Mouse (Mus musculus): ENCODE results near the gene Padi6. TPM values are rescaled to one million over a fixed set of nuclear protein-coding genes. Genes with fewer than 3 reads are reported as not detected.

Padi6 gene
- polyA plus RNA-seq, 1 experiment, result not detected

- Histone ChIP-seq H3K4me1 (ENCODE audit: control insufficient read depth, insufficient read depth, low read length) (0 out of 2 replicates have a peak, but pooled peaks cover 4% of the 10 kb centered on the region), H3K27me3 (ENCODE audit: control insufficient read depth, insufficient read depth, low read length) (no peaks in the 10 kb centered on the region), H3K4me3 (replicated peaks; ENCODE audit: insufficient read depth, low read depth, low read length) (no peak overlapping the region), H3K27ac (ENCODE audit: insufficient read depth, low read length) (no peak overlapping the region)
- DNase-seq, result no peak
- TF ChIP-seq POLR2A (IDR thresholded peaks at IDR 0.05; ENCODE audit: borderline replicate concordance, insufficient read depth, low read length), result no peak
- no peak for TF ChIP-seq CTCF (IDR thresholded peaks at IDR 0.05; ENCODE audit: borderline replicate concordance, insufficient read depth, low read depth, low read length)
- WGBS, result 53% methylated on average over 6 of the region's 6 CpGs
These were observed 17.7 kb downstream of the Padi6 start for GRCm38 (mm10) chr4:140724739-140725138.

- Histone ChIP-seq H3K27ac (ENCODE audit: insufficient read depth, low read length) (no peak overlapping the region), H3K4me1 (ENCODE audit: control insufficient read depth, insufficient read depth, low read length) (0 out of 2 replicates have a peak, but pooled peaks cover 4% of the 10 kb centered on the region), H3K4me3 (replicated peaks; ENCODE audit: insufficient read depth, low read depth, low read length) (no peak overlapping the region), H3K27me3 (ENCODE audit: control insufficient read depth, insufficient read depth, low read length) (no peaks in the 10 kb centered on the region)
- TF ChIP-seq POLR2A (IDR thresholded peaks at IDR 0.05; ENCODE audit: borderline replicate concordance, insufficient read depth, low read length) (no peak), CTCF (IDR thresholded peaks at IDR 0.05; ENCODE audit: borderline replicate concordance, insufficient read depth, low read depth, low read length) (peak; percentile 53; the same call in 1 of the 2 replicates)
- DNase-seq, result no peak
- 33% methylated on average over 5 of the region's 5 CpGs for WGBS
These were observed 18.6 kb downstream of the Padi6 start for GRCm38 (mm10) chr4:140723801-140724200.

GRCm38 (mm10) chr4:140723192-140723591 lies 19.3 kb downstream of the Padi6 start:
- WGBS, result 65% methylated on average over 9 of the region's 9 CpGs
- H3K27ac ChIP-seq (ENCODE audit: insufficient read depth, low read length), result no peak overlapping the region
- no peak for DNase-seq

GRCm38 (mm10) chr4:140722710-140723109 lies 19.7 kb downstream of the Padi6 start:
- WGBS, result 36% methylated on average over 9 of the region's 9 CpGs
- Histone ChIP-seq H3K4me1 (ENCODE audit: control insufficient read depth, insufficient read depth, low read length) (0 out of 2 replicates have a peak, but pooled peaks cover 4% of the 10 kb centered on the region), H3K27me3 (ENCODE audit: control insufficient read depth, insufficient read depth, low read length) (no peaks in the 10 kb centered on the region), H3K27ac (ENCODE audit: insufficient read depth, low read length) (no peak overlapping the region), H3K4me3 (replicated peaks; ENCODE audit: insufficient read depth, low read depth, low read length) (no peak overlapping the region)
- TF ChIP-seq POLR2A (IDR thresholded peaks at IDR 0.05; ENCODE audit: borderline replicate concordance, insufficient read depth, low read length), result no peak
- TF ChIP-seq CTCF (IDR thresholded peaks at IDR 0.05; ENCODE audit: borderline replicate concordance, insufficient read depth, low read depth, low read length), result no peak
- no peak for DNase-seq

More at GRCm38 (mm10) chr4:140723192-140723591, 19.3 kb downstream of the Padi6 start:
- no peaks in the 10 kb centered on the region for H3K27me3 ChIP-seq (ENCODE audit: control insufficient read depth, insufficient read depth, low read length)
- TF ChIP-seq POLR2A (IDR thresholded peaks at IDR 0.05; ENCODE audit: borderline replicate concordance, insufficient read depth, low read length), result no peak
- TF ChIP-seq CTCF (IDR thresholded peaks at IDR 0.05; ENCODE audit: borderline replicate concordance, insufficient read depth, low read depth, low read length), result no peak
- no peak overlapping the region for H3K4me3 ChIP-seq (replicated peaks; ENCODE audit: insufficient read depth, low read depth, low read length)
- H3K4me1 ChIP-seq (ENCODE audit: control insufficient read depth, insufficient read depth, low read length), result 0 out of 2 replicates have a peak, but pooled peaks cover 4% of the 10 kb centered on the region

- WGBS, result 73% methylated on average over 20 of the region's 20 CpGs
- DNase-seq, result no peak
- Histone ChIP-seq H3K27ac (ENCODE audit: insufficient read depth, low read length) (no peak overlapping the region), H3K4me3 (replicated peaks; ENCODE audit: insufficient read depth, low read depth, low read length) (no peak overlapping the region), H3K27me3 (ENCODE audit: control insufficient read depth, insufficient read depth, low read length) (no peaks in the 10 kb centered on the region), H3K4me1 (ENCODE audit: control insufficient read depth, insufficient read depth, low read length) (0 out of 2 replicates have a peak, but pooled peaks cover 4% of the 10 kb centered on the region)
- no peak for TF ChIP-seq POLR2A (IDR thresholded peaks at IDR 0.05; ENCODE audit: borderline replicate concordance, insufficient read depth, low read length)
These were observed 20.4 kb downstream of the Padi6 start for GRCm38 (mm10) chr4:140721968-140722490.

GRCm38 (mm10) chr4:140720091-140720490 lies 22.4 kb downstream of the Padi6 start:
- TF ChIP-seq CTCF (IDR thresholded peaks at IDR 0.05; ENCODE audit: borderline replicate concordance, insufficient read depth, low read depth, low read length) (no peak), POLR2A (IDR thresholded peaks at IDR 0.05; ENCODE audit: borderline replicate concordance, insufficient read depth, low read length) (no peak)
- DNase-seq, result no peak
- no peak overlapping the region for H3K27ac ChIP-seq (ENCODE audit: insufficient read depth, low read length)
- no peaks in the 10 kb centered on the region for H3K27me3 ChIP-seq (ENCODE audit: control insufficient read depth, insufficient read depth, low read length)
- H3K4me1 ChIP-seq (ENCODE audit: control insufficient read depth, insufficient read depth, low read length), result 0 out of 2 replicates have a peak, but pooled peaks cover 4% of the 10 kb centered on the region
- H3K4me3 ChIP-seq (replicated peaks; ENCODE audit: insufficient read depth, low read depth, low read length), result no peak overlapping the region
- WGBS, result 87% methylated on average over 5 of the region's 5 CpGs

GRCm38 (mm10) chr4:140718436-140718835 lies 24.0 kb downstream of the Padi6 start:
- no peak for DNase-seq
- TF ChIP-seq CTCF (IDR thresholded peaks at IDR 0.05; ENCODE audit: borderline replicate concordance, insufficient read depth, low read depth, low read length) (no peak), POLR2A (IDR thresholded peaks at IDR 0.05; ENCODE audit: borderline replicate concordance, insufficient read depth, low read length) (no peak)
- Histone ChIP-seq H3K4me1 (ENCODE audit: control insufficient read depth, insufficient read depth, low read length) (peaks cover 12% of the 10 kb centered on the region; the same call in 1 of the 2 replicates), H3K4me3 (replicated peaks; ENCODE audit: insufficient read depth, low read depth, low read length) (no peak overlapping the region), H3K27me3 (ENCODE audit: control insufficient read depth, insufficient read depth, low read length) (no peaks in the 10 kb centered on the region), H3K27ac (ENCODE audit: insufficient read depth, low read length) (no peak overlapping the region)
- WGBS, result 94% methylated on average over 9 of the region's 9 CpGs

GRCm38 (mm10) chr4:140716994-140717393 lies 25.4 kb downstream of the Padi6 start:
- no peak for TF ChIP-seq CTCF (IDR thresholded peaks at IDR 0.05; ENCODE audit: borderline replicate concordance, insufficient read depth, low read depth, low read length)
- no peak for TF ChIP-seq POLR2A (IDR thresholded peaks at IDR 0.05; ENCODE audit: borderline replicate concordance, insufficient read depth, low read length)

More at GRCm38 (mm10) chr4:140716994-140717393, 25.4 kb downstream of the Padi6 start:
- Histone ChIP-seq H3K4me1 (ENCODE audit: control insufficient read depth, insufficient read depth, low read length) (peaks cover 14% of the 10 kb centered on the region; the same call in 1 of the 2 replicates), H3K4me3 (replicated peaks; ENCODE audit: insufficient read depth, low read depth, low read length) (no peak overlapping the region), H3K27me3 (ENCODE audit: control insufficient read depth, insufficient read depth, low read length) (no peaks in the 10 kb centered on the region), H3K27ac (ENCODE audit: insufficient read depth, low read length) (no peak overlapping the region)
- 82% methylated on average over 11 of the region's 11 CpGs for WGBS
- no peak for DNase-seq

Measured in cerebellum, adult 2 months (tissue).